Mouse (Mus musculus) lung, embryonic 14.5 days (tissue): Measurements from ENCODE around the gene Gm15448. TPM values are rescaled to one million over a fixed set of nuclear protein-coding genes. Genes with fewer than 3 reads are reported as not detected.
"Not testable (repeated sequence)": the region's sequence is repeated elsewhere in the genome, so short reads cannot be mapped to it uniquely, and the experiment has no call there.

ENCODE experiments used
- ATAC-seq: fragments of 200-750 bp; cut with Nextera tagmentation; 2 replicates; pipeline ENCODE4 v1.8.0; 2017; ENCODE audit warnings: mild to moderate bottlenecking, moderate TSS enrichment, moderate library complexity; ENCODE audit not compliant: insufficient read depth
- DNase-seq: peaks from one replicate; pipeline ENCODE4 v3.0.0-alpha.2; 2015
- H3K27ac ChIP-seq: fragments of 300-500 bp; sonication (generic); 2 replicates; pipeline ENCODE4 v1.5.1; 2014; ENCODE audit warnings: low read depth, mild to moderate bottlenecking, moderate library complexity
- H3K27me3 ChIP-seq: fragments of 300-500 bp; sonication (generic); 2 replicates; pipeline ENCODE4 v1.6.1; 2014; ENCODE audit warnings: low read length, control low read depth; ENCODE audit not compliant: insufficient read depth
- H3K36me3 ChIP-seq: fragments of 300-500 bp; sonication (generic); 2 replicates; pipeline ENCODE4 v1.6.1; 2014; ENCODE audit warnings: control low read depth; ENCODE audit not compliant: insufficient read depth
- H3K4me1 ChIP-seq: fragments of 300-500 bp; sonication (generic); 2 replicates; pipeline ENCODE4 v1.6.1; 2014; ENCODE audit warnings: antibody characterized with exemption, control low read depth; ENCODE audit not compliant: insufficient read depth
- H3K4me2 ChIP-seq: fragments of 300-500 bp; sonication (generic); 2 replicates; pipeline ENCODE4 v1.6.1; 2014; ENCODE audit warnings: mild to moderate bottlenecking
- H3K4me3 ChIP-seq: fragments of 300-500 bp; sonication (generic); 2 replicates; pipeline ENCODE4 v1.5.1; 2014; ENCODE audit warnings: low read depth, low read length
- H3K9ac ChIP-seq: fragments of 300-500 bp; sonication (generic); 2 replicates; pipeline ENCODE4 v1.6.1; 2014
- H3K9me3 ChIP-seq: fragments of 300-500 bp; sonication (generic); 2 replicates; pipeline ENCODE4 v1.6.1; 2016; ENCODE audit warnings: low read depth, low read length, control low read depth
- WGBS: fragments of 180-500 bp; shearing (Covaris S2); extraction: QIAGEN DNeasy Blood & Tissue Kit; methylation state at CpG from one replicate; pipeline ENCODE4 v1.1.7; 2014; 5-methylcytosine and 5-hydroxymethylcytosine counted together
- polyA plus RNA-seq: library from polyadenylated mRNA; unstranded; fragments of >200 nt; fragmentation: Nextera tagmentation; extraction: Ambion mirVana; gene quantifications from 2 replicates; pipeline ENCODE4 v1.2.1, GENCODE M21; 2014

Gm15448 gene
- not detected in 2 replicates for polyA plus RNA-seq

- not testable (repeated sequence) for H3K27ac ChIP-seq
These were observed at the start of gene Gm15448 for GRCm38 (mm10) chr7:3825599-3825998. TSS of gene Gm15448 (minus strand) at chr7:3825687.

GRCm38 (mm10) chr7:3875032-3875431 lies 49.5 kb upstream of the Gm15448 start:
- no CpG with 5 or more reads among the region's 1 CpGs for WGBS
- not testable (repeated sequence) for H3K9me3 ChIP-seq, DNase-seq, H3K4me2 ChIP-seq, H3K4me3 ChIP-seq, H3K27ac ChIP-seq, H3K4me1 ChIP-seq, H3K36me3 ChIP-seq, ATAC-seq, H3K9ac ChIP-seq, H3K27me3 ChIP-seq

More at GRCm38 (mm10) chr7:3825599-3825998, at the start of gene Gm15448:
- not testable (repeated sequence) for ATAC-seq, H3K9ac ChIP-seq, H3K4me1 ChIP-seq, H3K27me3 ChIP-seq, DNase-seq, H3K4me3 ChIP-seq, H3K36me3 ChIP-seq, H3K4me2 ChIP-seq, H3K9me3 ChIP-seq
- WGBS: 70% methylated on average over 1 of the region's 3 CpGs

- H3K27me3 ChIP-seq, H3K9ac ChIP-seq, H3K27ac ChIP-seq, ATAC-seq, H3K4me2 ChIP-seq, H3K36me3 ChIP-seq, H3K4me1 ChIP-seq, H3K9me3 ChIP-seq, DNase-seq, H3K4me3 ChIP-seq: not testable (repeated sequence)
- no CpG with 5 or more reads among the region's 2 CpGs for WGBS
These were observed 19.5 kb upstream of the Gm15448 start, which contains the start of gene Pira2 for GRCm38 (mm10) chr7:3844951-3845350. TSS of gene Pira2 (minus strand) at chr7:3845051.

GRCm38 (mm10) chr7:3837854-3838253 lies 12.4 kb upstream of the Gm15448 start:
- not testable (repeated sequence) for H3K9me3 ChIP-seq, H3K9ac ChIP-seq, ATAC-seq, H3K27me3 ChIP-seq, H3K4me1 ChIP-seq, DNase-seq, H3K27ac ChIP-seq, H3K4me2 ChIP-seq, H3K36me3 ChIP-seq, H3K4me3 ChIP-seq
- WGBS: no CpG with 5 or more reads among the region's 1 CpGs

GRCm38 (mm10) chr7:3830633-3831032 lies 5.1 kb upstream of the Gm15448 start:
- H3K4me3 ChIP-seq, H3K9ac ChIP-seq, ATAC-seq, H3K9me3 ChIP-seq, H3K36me3 ChIP-seq, H3K4me1 ChIP-seq, DNase-seq, H3K4me2 ChIP-seq, H3K27me3 ChIP-seq, H3K27ac ChIP-seq: not testable (repeated sequence)

- not testable (repeated sequence) for H3K27ac ChIP-seq, H3K9ac ChIP-seq, H3K4me3 ChIP-seq, DNase-seq, H3K36me3 ChIP-seq, ATAC-seq, H3K4me2 ChIP-seq, H3K4me1 ChIP-seq, H3K9me3 ChIP-seq, H3K27me3 ChIP-seq
These were observed 13.6 kb downstream of the Gm15448 start for GRCm38 (mm10) chr7:3811912-3812311.

GRCm38 (mm10) chr7:3802935-3803334 lies 22.6 kb downstream of the Gm15448 start:
- not testable (repeated sequence) for H3K4me1 ChIP-seq, H3K36me3 ChIP-seq, ATAC-seq, H3K4me2 ChIP-seq, H3K27ac ChIP-seq, H3K9me3 ChIP-seq, H3K9ac ChIP-seq, H3K27me3 ChIP-seq, H3K4me3 ChIP-seq, DNase-seq
- 79% methylated on average over 4 of the region's 4 CpGs for WGBS

GRCm38 (mm10) chr7:3799940-3800339 lies 25.5 kb downstream of the Gm15448 start:
- not testable (repeated sequence) for ATAC-seq, H3K36me3 ChIP-seq, H3K9me3 ChIP-seq, H3K27ac ChIP-seq, H3K4me1 ChIP-seq, H3K27me3 ChIP-seq, H3K4me3 ChIP-seq, DNase-seq, H3K4me2 ChIP-seq, H3K9ac ChIP-seq
- 64% methylated on average over 3 of the region's 3 CpGs for WGBS

- not testable (repeated sequence) for DNase-seq
These were observed 29.2 kb downstream of the Gm15448 start for GRCm38 (mm10) chr7:3796286-3796685.

More at GRCm38 (mm10) chr7:3796286-3796685, 29.2 kb downstream of the Gm15448 start:
- H3K9me3 ChIP-seq, H3K36me3 ChIP-seq, H3K27me3 ChIP-seq, H3K4me1 ChIP-seq, H3K4me2 ChIP-seq, ATAC-seq, H3K4me3 ChIP-seq, H3K9ac ChIP-seq, H3K27ac ChIP-seq: not testable (repeated sequence)
